ENCODE assay signal across 8 mouse cellular contexts in genomic region chr11:102394421-102395124, GRCm38 (mm10). TPM values are rescaled to one million over a fixed set of nuclear protein-coding genes. Genes with fewer than 3 reads are reported as not detected.
DNase-seq lines count a peak whose midpoint lies in the region; ATAC-seq and TF ChIP-seq lines count a peak whose summit lies in the region.

No protein-coding gene starts in this region.

- WGBS in embryonic facial prominence, embryonic 15.5 days, result 69% methylated on average over 9 of the region's 9 CpGs
- WGBS in limb, embryonic 10.5 days, result 79% methylated on average over 9 of the region's 9 CpGs

- H3K9ac ChIP-seq in embryonic facial prominence, embryonic 15.5 days, result no peak overlapping the region

- CTCF ChIA-PET in Patski (lab: Charles Lee), result no interaction called here

- H3K4me1 ChIP-seq in embryonic facial prominence, embryonic 15.5 days, result peaks cover 30% of the 10 kb centered on the region
- H3K4me1 ChIP-seq in limb, embryonic 10.5 days, result peaks cover 37% of the 10 kb centered on the region

- H3K9me3 ChIP-seq in embryonic facial prominence, embryonic 15.5 days (replicated peaks), result no peaks in the 10 kb centered on the region
- H3K9me3 ChIP-seq in limb, embryonic 10.5 days (replicated peaks), result no peaks in the 10 kb centered on the region

- H3K4me2 ChIP-seq in embryonic facial prominence, embryonic 15.5 days (replicated peaks), result peak overlapping the region; percentile 91

- DNase-seq in adrenal gland, adult 2 months, result peak; percentile 81
- DNase-seq in adrenal gland, postnatal 4 days (ENCODE audit: low spot score in 2 of 2), result no peak
- no peak for DNase-seq in Patski (ENCODE audit: low read depth, low spot score)
- no peak for DNase-seq in limb, embryonic 10.5 days (ENCODE audit: low spot score)
- no peak for DNase-seq in thymus, postnatal 25 days
- DNase-seq in frontal cortex, postnatal 36 days (ENCODE audit: low spot score in 2 of 2), result no peak
- no peak for DNase-seq in embryo, embryonic 9.5 days (ENCODE audit: extremely low spot score)

- peak overlapping the region; percentile 46; the same call in 1 of the 2 replicates for H3K4me3 ChIP-seq in embryonic facial prominence, embryonic 15.5 days (replicated peaks)
- peak overlapping the region; percentile 53; the same call in 1 of the 2 replicates for H3K4me3 ChIP-seq in limb, embryonic 10.5 days

- H3K27me3 ChIP-seq in Patski, result peaks cover 14% of the 10 kb centered on the region
- peaks cover 40% of the 10 kb centered on the region for H3K27me3 ChIP-seq in embryonic facial prominence, embryonic 15.5 days
- H3K27me3 ChIP-seq in limb, embryonic 10.5 days (ENCODE audit: low read depth, poor library complexity, severe bottlenecking), result peaks cover 63% of the 10 kb centered on the region

- peak; percentile 37 for ATAC-seq in Patski
- peak; percentile 8; the same call in 1 of the 2 replicates for ATAC-seq in embryonic facial prominence, embryonic 15.5 days (ENCODE audit: insufficient number of reproducible peaks, low FRiP score, low TSS enrichment, low read depth)

- POLR2A ChIA-PET in Patski (lab: Charles Lee), result interaction anchor here (0.9 to 1.9 kb wide), 2 partner anchors 11 to 75 kb away, joined by 3 to 4 read pairs; partner anchors contain the start of gene Ubtf

- in situ Hi-C loops in Patski (cut with MboI; ENCODE audit: low pct_unique_long_range_greater_than_20kb), result no loop called here

- H3K36me3 ChIP-seq in embryonic facial prominence, embryonic 15.5 days, result no peaks in the 10 kb centered on the region
- H3K36me3 ChIP-seq in limb, embryonic 10.5 days, result no peaks in the 10 kb centered on the region

- no peak overlapping the region for H3K27ac ChIP-seq in embryonic facial prominence, embryonic 15.5 days (replicated peaks)
- H3K27ac ChIP-seq in limb, embryonic 10.5 days, result no peak overlapping the region

- TF ChIP-seq CTCF in Patski (IDR thresholded peaks at IDR 0.05), result no peak

RNA-seq across cellular contexts. Expression of gene Rundc3a, which starts 1.4 kb away (rescaled TPM):
- 10 to 100 TPM; 36.8 to 51.7 TPM for total RNA-seq in adrenal gland, adult 2 months (2021)
- 46.3 and 77.5 TPM in 2 replicates for polyA plus RNA-seq in adrenal gland, adult 2 months (2012; rRNA removed)
- total RNA-seq in adrenal gland, postnatal 4 days (2021), result 10 to 100 TPM; 59.3 to 61.2 TPM
- polyA plus RNA-seq in Patski (2021), result 12.1 TPM
- polyA plus RNA-seq in embryonic facial prominence, embryonic 15.5 days (2015; fragmentation: Nextera tagmentation; extraction: Ambion mirVana), result 7.5 and 8.3 TPM in 2 replicates
- 1.2 and 1.3 TPM in 2 replicates for polyA plus RNA-seq in limb, embryonic 10.5 days (2016; fragmentation: Nextera tagmentation; extraction: Ambion mirVana)

RNA-seq across cellular contexts. Expression of gene Slc25a39, which starts 13.2 kb away (rescaled TPM):
- 100 to 1,000 TPM; 504 to 683 TPM for total RNA-seq in adrenal gland, adult 2 months (2021)
- polyA plus RNA-seq in adrenal gland, adult 2 months (2012; rRNA removed), result 1,025 and 1,107 TPM in 2 replicates
- 100 to 1,000 TPM; 254 to 261 TPM for total RNA-seq in adrenal gland, postnatal 4 days (2021)
- 388 TPM for polyA plus RNA-seq in Patski (2021)
- polyA plus RNA-seq in embryonic facial prominence, embryonic 15.5 days (2015; fragmentation: Nextera tagmentation; extraction: Ambion mirVana), result 197 and 199 TPM in 2 replicates
- polyA plus RNA-seq in limb, embryonic 10.5 days (2016; fragmentation: Nextera tagmentation; extraction: Ambion mirVana), result 209 and 242 TPM in 2 replicates

RNA-seq across cellular contexts. Expression of gene Slc4a1, which starts 28.6 kb away (rescaled TPM):
- under 1 TPM; 0.35 to 0.49 TPM for total RNA-seq in adrenal gland, adult 2 months (2021)
- 0.02 TPM in 1 of 2 replicates, not detected in the other for polyA plus RNA-seq in adrenal gland, adult 2 months (2012; rRNA removed)
- total RNA-seq in adrenal gland, postnatal 4 days (2021), result 100 to 1,000 TPM in 1 of 2 experiments, 10 to 100 TPM in 1; 75.5 to 140 TPM
- polyA plus RNA-seq in Patski (2021), result not detected
- 5.0 and 5.2 TPM in 2 replicates for polyA plus RNA-seq in embryonic facial prominence, embryonic 15.5 days (2015; fragmentation: Nextera tagmentation; extraction: Ambion mirVana)
- polyA plus RNA-seq in limb, embryonic 10.5 days (2016; fragmentation: Nextera tagmentation; extraction: Ambion mirVana), result 34.5 and 37.2 TPM in 2 replicates

RNA-seq across cellular contexts. Expression of gene Grn, which starts 35.5 kb away (rescaled TPM):
- total RNA-seq in adrenal gland, adult 2 months (2021), result 100 to 1,000 TPM; 165 to 211 TPM
- polyA plus RNA-seq in adrenal gland, adult 2 months (2012; rRNA removed), result 251 and 310 TPM in 2 replicates
- total RNA-seq in adrenal gland, postnatal 4 days (2021), result 100 to 1,000 TPM; 170 to 175 TPM
- polyA plus RNA-seq in Patski (2021), result 491 TPM
- polyA plus RNA-seq in embryonic facial prominence, embryonic 15.5 days (2015; fragmentation: Nextera tagmentation; extraction: Ambion mirVana), result 196 and 199 TPM in 2 replicates
- 78.5 and 93.2 TPM in 2 replicates for polyA plus RNA-seq in limb, embryonic 10.5 days (2016; fragmentation: Nextera tagmentation; extraction: Ambion mirVana)

RNA-seq across cellular contexts. Expression of gene Fam171a2, which starts 52.9 kb away (rescaled TPM):
- 1 to 10 TPM; 2.8 to 8.3 TPM for total RNA-seq in adrenal gland, adult 2 months (2021)
- 18.1 and 22.9 TPM in 2 replicates for polyA plus RNA-seq in adrenal gland, adult 2 months (2012; rRNA removed)
- 10 to 100 TPM; 22.5 to 22.9 TPM for total RNA-seq in adrenal gland, postnatal 4 days (2021)
- 13.1 TPM for polyA plus RNA-seq in Patski (2021)
- polyA plus RNA-seq in embryonic facial prominence, embryonic 15.5 days (2015; fragmentation: Nextera tagmentation; extraction: Ambion mirVana), result 8.5 and 9.7 TPM in 2 replicates
- polyA plus RNA-seq in limb, embryonic 10.5 days (2016; fragmentation: Nextera tagmentation; extraction: Ambion mirVana), result 3.7 and 4.2 TPM in 2 replicates
